Mouse (Mus musculus) limb, embryonic 12.5 days (tissue): ENCODE measurements around the gene Pgp. TPM values are rescaled to one million over a fixed set of nuclear protein-coding genes. Genes with fewer than 3 reads are reported as not detected.

Experiments used
- ATAC-seq: fragments of 200-750 bp; cut with Nextera tagmentation; 2 replicates; pipeline ENCODE4 v1.8.0; 2017; ENCODE audit warnings: low read depth, moderate TSS enrichment; ENCODE audit not compliant: insufficient number of reproducible peaks, insufficient read depth, low FRiP score, low TSS enrichment
- H3K27ac ChIP-seq: fragments of 300-500 bp; sonication (generic); 2 replicates; pipeline ENCODE4 v1.5.1; 2016; ENCODE audit warnings: mild to moderate bottlenecking, moderate library complexity
- H3K27me3 ChIP-seq: fragments of 300-500 bp; sonication (generic); 2 replicates; pipeline ENCODE4 v1.6.1; 2016; ENCODE audit warnings: mild to moderate bottlenecking, moderate library complexity
- H3K36me3 ChIP-seq: fragments of 300-500 bp; sonication (generic); 2 replicates; pipeline ENCODE4 v1.6.1; 2016; ENCODE audit warnings: mild to moderate bottlenecking, moderate library complexity
- H3K4me1 ChIP-seq: fragments of 300-500 bp; sonication (generic); replicated peaks from 2 replicates; pipeline ENCODE4 v1.6.1; 2016
- H3K4me2 ChIP-seq: fragments of 300-500 bp; sonication (generic); 2 replicates; pipeline ENCODE4 v1.6.1; 2016; ENCODE audit warnings: mild to moderate bottlenecking, moderate library complexity
- H3K4me3 ChIP-seq: fragments of 300-500 bp; sonication (generic); replicated peaks from 2 replicates; pipeline ENCODE4 v1.5.1; 2016; ENCODE audit warnings: mild to moderate bottlenecking
- H3K9ac ChIP-seq: fragments of 300-500 bp; sonication (generic); replicated peaks from 2 replicates; pipeline ENCODE4 v1.6.1; 2016; ENCODE audit warnings: mild to moderate bottlenecking, moderate library complexity
- H3K9me3 ChIP-seq: fragments of 300-500 bp; sonication (generic); 2 replicates; pipeline ENCODE4 v1.6.1; 2016; ENCODE audit warnings: mild to moderate bottlenecking, moderate library complexity
- WGBS: fragments of 180-500 bp; shearing (Covaris S2); methylation state at CpG from one replicate; pipeline ENCODE4 v1.1.7; 2016; 5-methylcytosine and 5-hydroxymethylcytosine counted together
- polyA plus RNA-seq: library from polyadenylated mRNA; unstranded; fragments of >200 nt; fragmentation: Nextera tagmentation; extraction: Ambion mirVana; gene quantifications from 2 replicates; pipeline ENCODE4 v1.2.1, GENCODE M21; 2016

Gene Pgp
- polyA plus RNA-seq, 1 experiment from 2014 or later = 56.6 TPM

DNA sequence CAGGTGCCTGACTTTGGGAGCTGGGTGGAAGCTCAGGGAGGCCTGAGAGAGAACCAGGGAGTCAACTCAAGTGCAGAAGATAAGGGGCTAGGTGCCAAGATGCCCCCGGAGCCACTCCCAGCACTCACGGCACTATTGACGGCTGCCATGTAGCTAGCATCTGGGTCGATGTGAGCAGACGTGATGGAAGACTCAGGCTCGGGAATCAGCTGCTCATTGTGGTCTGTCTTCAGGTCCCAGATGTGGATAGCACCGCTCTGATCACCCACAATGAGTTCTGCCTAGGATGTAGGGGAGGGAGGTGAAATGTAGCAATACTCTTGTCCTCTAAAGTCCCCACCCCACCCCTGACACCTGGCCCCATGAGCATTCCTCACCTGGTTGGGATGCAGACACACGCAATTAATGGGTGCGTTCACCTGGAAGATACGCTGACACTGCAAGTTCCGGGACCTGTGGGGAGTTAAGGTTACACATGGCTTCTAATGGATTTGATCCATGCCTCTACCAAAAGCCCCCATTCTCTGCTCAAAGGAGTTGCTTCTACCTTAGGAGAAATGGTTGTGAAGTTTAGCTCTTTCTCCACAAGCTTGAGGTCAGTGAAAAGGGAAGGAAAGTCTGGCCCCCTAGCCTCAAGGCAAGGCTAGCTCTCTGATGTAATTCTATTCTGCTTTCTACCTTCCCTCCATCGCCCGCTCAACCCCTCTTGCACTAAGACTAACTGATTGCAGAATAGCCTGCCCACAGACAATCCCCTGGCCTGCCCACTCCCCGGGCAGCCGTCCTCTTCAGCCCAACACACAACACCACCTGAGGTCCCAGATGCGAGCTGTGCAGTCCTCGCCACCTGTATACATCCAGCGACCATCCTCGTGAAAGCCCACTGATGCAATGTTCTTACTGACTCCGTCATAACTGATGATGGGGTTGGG is 7.1 kb downstream of the Pgp start:
- peaks cover 30% of the 10 kb centered on the region for H3K4me1 ChIP-seq
- peak overlapping the region; percentile 78 for H3K9ac ChIP-seq
- WGBS = 92% methylated on average over 20 of the region's 20 CpGs
- no peak overlapping the region for H3K27ac ChIP-seq
- peak overlapping the region; percentile 69 for H3K4me2 ChIP-seq
- peaks cover 55% of the 10 kb centered on the region for H3K36me3 ChIP-seq
- H3K4me3 ChIP-seq = no peak overlapping the region; the same call in 1 of the 2 replicates
- no peaks in the 10 kb centered on the region for H3K27me3 ChIP-seq
- ATAC-seq = no peak
- H3K9me3 ChIP-seq = no peaks in the 10 kb centered on the region

DNA sequence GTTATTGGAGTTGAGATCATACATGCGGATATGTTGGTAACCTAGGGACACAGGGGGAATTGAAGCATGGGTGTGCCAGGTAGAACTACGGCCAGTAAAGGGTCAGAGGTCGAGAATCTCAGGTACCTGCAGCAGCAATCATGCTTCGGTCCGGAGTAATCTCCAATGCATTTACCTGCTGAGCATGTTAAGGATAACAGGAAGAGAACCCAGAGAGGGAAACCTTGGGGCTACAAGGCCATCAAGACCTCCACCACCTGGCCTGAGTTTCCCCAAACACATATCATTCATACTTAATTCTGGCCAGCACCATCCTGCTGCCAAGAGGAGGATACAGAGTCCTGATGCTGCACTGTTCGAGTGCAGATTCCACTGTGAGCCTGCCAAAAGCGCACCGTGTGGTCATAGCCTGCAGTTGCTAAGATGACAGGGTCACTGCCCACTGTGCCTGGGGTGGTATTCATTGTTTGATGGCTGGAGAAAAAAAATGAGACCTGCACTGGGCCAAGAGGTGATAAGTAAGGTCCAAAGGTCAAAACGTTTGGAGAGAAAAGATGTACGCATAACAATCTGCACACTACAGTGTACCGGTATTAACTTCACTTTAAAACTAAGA is 7.9 kb downstream of the Pgp start:
- peak overlapping the region; percentile 69 for H3K4me2 ChIP-seq
- peaks cover 49% of the 10 kb centered on the region for H3K36me3 ChIP-seq
- no peaks in the 10 kb centered on the region for H3K27me3 ChIP-seq
- H3K27ac ChIP-seq = 0 out of 2 replicates have a peak overlapping the region, but pooled peaks have one; percentile 45
- peak; percentile 12; the same call in 1 of the 2 replicates for ATAC-seq
- peaks cover 23% of the 10 kb centered on the region for H3K4me1 ChIP-seq
- H3K4me3 ChIP-seq = peak overlapping the region; percentile 70
- H3K9me3 ChIP-seq = no peaks in the 10 kb centered on the region
- peak overlapping the region; percentile 78 for H3K9ac ChIP-seq
- WGBS = 60% methylated on average over 11 of the region's 11 CpGs

DNA sequence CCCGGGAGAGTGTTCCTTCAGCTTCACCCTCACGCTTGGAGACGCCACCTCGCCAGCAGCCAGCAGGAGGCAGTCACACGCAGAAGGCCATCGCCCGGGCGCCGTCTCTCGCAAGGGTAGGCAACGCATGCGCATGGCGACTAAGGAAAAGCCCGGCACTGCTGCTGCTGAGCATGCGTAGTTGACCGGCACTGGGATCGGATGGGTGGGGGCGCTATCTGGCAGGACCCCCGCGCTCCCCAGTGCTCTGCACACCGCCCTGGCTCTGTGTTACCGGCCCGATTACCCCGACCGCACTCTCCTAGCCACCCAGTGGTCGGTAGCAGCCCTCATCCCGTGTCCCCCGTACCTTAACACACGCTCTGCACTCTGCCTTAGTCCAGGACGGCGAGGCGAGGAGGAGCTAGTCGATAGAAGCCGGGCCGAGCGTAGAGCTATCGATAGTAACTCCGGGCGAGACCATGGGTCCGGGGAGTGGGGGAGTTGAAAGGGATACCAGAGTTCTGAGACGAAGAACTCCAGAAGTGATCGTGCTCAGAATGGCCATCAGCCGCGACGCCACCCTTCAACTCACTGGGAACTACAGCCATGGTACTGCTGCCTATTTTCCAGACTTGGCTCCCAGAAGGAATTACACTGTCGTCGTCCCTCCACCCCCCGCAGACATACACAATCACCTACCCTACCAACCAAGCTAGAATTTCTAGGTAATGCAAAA is 8.6 kb downstream of the Pgp start, which contains the start of gene Mlst8:
Mlst8 (minus strand) TSS at position 416 of the 718 bp plus-strand sequence.
- ATAC-seq = peak; percentile 89
- under 1% methylated on average over 48 of the region's 48 CpGs for WGBS
- H3K36me3 ChIP-seq = peaks cover 42% of the 10 kb centered on the region

DNA sequence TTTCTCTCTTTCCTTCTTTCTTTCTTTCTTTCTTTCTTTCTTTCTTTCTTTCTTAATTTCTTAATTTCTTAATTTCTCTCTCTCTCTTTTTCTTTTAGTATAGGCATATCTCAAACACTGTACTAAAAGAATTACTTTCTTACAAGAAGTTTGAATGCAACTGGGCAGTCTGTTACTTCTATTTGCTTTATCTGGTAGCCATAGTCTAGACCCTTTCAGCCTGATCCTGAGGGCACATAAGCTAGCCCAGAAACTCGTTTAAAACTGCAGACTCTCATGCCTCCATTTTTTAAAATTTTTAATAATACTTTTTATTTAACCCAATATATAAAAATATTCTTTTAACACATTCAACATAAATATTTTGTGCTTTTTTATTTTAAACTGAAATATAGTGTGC is 9.2 kb downstream of the Pgp start:
- Histone ChIP-seq H3K9me3 (no peaks in the 10 kb centered on the region), H3K27me3 (no peaks in the 10 kb centered on the region), H3K4me3 (peak overlapping the region; percentile 70), H3K9ac (no peak overlapping the region), H3K36me3 (peaks cover 36% of the 10 kb centered on the region), H3K4me1 (peaks cover 15% of the 10 kb centered on the region), H3K27ac (peak overlapping the region; percentile 67; the same call in 1 of the 2 replicates), H3K4me2 (peak overlapping the region; percentile 69)
- WGBS = 36% methylated on average over 1 of the region's 1 CpGs
- no peak for ATAC-seq

More for the DNA sequence above, 8.6 kb downstream of the Pgp start, which contains the start of gene Mlst8:
- Histone ChIP-seq H3K4me2 (peak within 1 kb of the TSS; percentile 69), H3K4me3 (peak within 1 kb of the TSS; percentile 70), H3K4me1 (peaks cover 20% of the 10 kb centered on the region), H3K9ac (peak within 1 kb of the TSS; percentile 78), H3K9me3 (no peaks in the 10 kb centered on the region), H3K27me3 (no peaks in the 10 kb centered on the region), H3K27ac (peak within 1 kb of the TSS; percentile 97)

DNA sequence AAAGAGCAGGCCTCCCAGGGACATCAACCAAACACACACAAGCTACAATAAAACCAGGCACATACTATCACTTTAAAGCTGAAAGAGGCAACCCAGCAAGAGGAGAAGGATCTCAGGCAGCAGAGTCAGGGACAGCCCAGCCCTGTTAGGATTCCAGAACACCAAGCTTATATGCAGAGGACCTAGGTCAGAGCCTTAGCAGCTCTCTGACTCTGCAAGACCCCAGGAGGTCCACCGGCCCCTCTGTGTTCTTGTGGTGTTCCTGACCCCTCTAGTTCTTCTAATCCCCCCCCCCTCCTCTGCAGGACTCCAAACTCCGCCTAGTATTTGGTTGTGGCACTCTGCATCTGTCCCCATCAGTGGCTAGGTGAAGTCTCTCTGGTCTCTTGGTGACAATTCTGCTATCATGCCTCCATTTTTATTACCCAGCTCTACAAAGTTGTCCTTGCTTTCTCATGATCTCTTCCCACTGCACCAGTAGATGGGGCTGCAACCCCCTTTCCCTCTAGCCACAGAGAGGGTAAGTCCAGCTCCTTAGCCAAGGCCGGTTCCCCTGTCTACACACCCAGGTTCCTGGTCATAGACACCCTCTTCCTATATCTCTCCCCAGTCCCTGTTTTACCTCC is 10.1 kb downstream of the Pgp start:
- Histone ChIP-seq H3K4me2 (0 out of 2 replicates have a peak overlapping the region, but pooled peaks have one; percentile 69), H3K4me1 (peaks cover 13% of the 10 kb centered on the region), H3K27ac (no peak overlapping the region; the same call in 1 of the 2 replicates), H3K9ac (0 out of 2 replicates have a peak overlapping the region, but pooled peaks have one; percentile 1), H3K27me3 (no peaks in the 10 kb centered on the region), H3K36me3 (peaks cover 27% of the 10 kb centered on the region), H3K9me3 (no peaks in the 10 kb centered on the region), H3K4me3 (no peak overlapping the region)
- WGBS = 55% methylated on average over 3 of the region's 3 CpGs
- ATAC-seq = no peak

DNA sequence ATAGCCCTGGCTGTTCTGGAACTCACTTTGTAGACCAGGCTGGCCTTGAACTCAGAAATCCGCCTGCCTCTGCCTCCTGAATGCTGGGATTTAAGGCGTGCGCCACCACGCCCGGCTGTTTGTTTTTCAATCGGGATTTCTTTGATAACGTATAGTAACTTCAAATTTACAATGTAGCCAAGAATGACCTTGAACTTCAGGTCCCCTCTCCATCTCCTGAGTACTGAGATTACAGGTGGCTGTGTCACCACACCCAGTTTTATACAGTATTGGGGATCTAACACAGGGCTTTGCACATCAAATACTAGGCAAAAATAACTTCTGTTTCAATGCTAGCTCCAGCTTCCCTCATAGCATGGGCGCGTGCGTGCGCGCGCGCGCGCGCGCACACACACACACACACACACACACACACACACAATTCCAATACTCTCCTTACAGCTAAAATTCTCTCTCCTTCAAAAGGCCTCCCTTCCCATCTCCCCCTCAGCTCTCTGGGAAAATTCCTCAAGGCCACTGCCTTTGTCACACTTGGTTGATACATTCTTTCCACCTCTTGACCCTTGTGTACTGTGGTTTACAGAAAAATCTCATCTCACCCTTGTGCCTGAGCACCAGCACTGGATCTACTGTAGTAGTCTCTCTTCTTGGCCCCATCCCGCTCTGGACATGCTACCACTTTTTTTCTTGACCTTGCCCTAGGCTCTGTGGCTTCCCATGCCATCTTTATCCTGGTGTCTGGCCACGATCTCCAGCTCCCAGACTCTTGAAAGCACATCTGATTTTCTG is 11.0 kb downstream of the Pgp start:
- no peaks in the 10 kb centered on the region for H3K27me3 ChIP-seq
- H3K4me3 ChIP-seq = no peak overlapping the region
- H3K9me3 ChIP-seq = no peaks in the 10 kb centered on the region
- H3K4me1 ChIP-seq = peaks cover 18% of the 10 kb centered on the region
- no peak overlapping the region for H3K9ac ChIP-seq
- peaks cover 18% of the 10 kb centered on the region for H3K36me3 ChIP-seq
- no peak for ATAC-seq
- no peak overlapping the region for H3K27ac ChIP-seq
- 94% methylated on average over 20 of the region's 20 CpGs for WGBS
- no peak overlapping the region for H3K4me2 ChIP-seq

DNA sequence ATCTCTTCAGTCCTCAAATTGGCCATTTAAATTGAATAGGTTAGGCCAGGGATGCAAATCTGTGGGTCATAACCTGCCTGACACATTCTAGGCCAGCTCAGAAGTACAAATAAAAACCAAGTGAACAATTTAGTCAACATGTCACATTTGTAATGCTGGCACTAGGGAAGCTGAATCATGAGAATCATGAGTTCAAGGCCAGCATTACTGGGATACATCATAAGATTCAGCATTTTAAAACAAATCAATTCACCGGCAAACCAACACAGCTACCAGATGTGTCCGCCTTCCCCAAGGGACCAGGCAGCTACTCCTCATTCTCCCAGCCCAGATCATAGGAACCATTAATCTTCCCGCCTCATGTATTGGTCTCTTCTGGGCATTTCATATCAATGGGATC is 13.3 kb downstream of the Pgp start:
- no peak for ATAC-seq
- Histone ChIP-seq H3K4me1 (peaks cover 15% of the 10 kb centered on the region), H3K9ac (no peak overlapping the region), H3K9me3 (no peaks in the 10 kb centered on the region), H3K27ac (no peak overlapping the region), H3K4me3 (no peak overlapping the region), H3K36me3 (no peaks in the 10 kb centered on the region), H3K4me2 (no peak overlapping the region), H3K27me3 (peaks cover 15% of the 10 kb centered on the region)
- 84% methylated on average over 3 of the region's 3 CpGs for WGBS

DNA sequence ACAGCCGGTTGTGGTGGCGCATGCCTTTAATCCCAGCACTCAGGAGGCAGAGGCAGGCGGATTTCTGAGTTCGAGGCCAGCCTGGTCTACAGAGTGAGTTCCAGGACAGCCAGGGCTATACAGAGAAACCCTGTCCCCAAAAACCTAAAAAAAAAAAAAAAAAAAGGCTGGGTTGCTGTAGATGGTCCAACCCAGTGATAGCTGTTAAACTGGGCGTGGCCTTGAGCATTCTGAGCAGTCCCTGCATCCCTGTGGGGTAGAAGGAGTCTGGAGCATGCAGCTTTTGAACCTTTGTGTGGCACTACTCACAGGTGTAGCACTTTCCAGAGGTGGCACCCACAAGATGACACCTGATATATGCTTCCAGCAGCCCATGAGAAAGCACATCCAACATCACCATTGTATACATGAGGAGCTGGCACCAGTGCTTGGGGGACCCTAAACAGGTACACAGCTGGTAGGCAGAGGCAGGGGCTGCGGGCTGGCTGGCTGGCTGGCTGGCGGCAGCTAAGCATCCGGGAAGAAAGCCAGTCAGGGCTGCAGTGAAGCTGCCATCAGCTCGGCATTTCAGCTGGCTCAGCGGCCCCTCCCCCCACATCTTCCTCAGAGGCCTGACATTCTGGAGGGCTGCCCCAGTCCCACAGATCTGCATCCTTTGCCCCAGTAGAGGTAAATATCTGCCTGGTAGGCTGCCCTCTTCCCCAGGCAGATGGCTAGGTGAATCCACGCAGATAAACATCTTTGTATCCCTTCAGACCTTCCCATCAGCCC is 15.1 kb downstream of the Pgp start:
- Histone ChIP-seq H3K27ac (no peak overlapping the region), H3K9ac (no peak overlapping the region; the same call in 1 of the 2 replicates), H3K4me1 (peaks cover 21% of the 10 kb centered on the region), H3K27me3 (peaks cover 30% of the 10 kb centered on the region), H3K4me3 (0 out of 2 replicates have a peak overlapping the region, but pooled peaks have one; percentile 3), H3K9me3 (no peaks in the 10 kb centered on the region), H3K36me3 (no peaks in the 10 kb centered on the region), H3K4me2 (0 out of 2 replicates have a peak overlapping the region, but pooled peaks have one; percentile 17)
- no peak for ATAC-seq
- 42% methylated on average over 11 of the region's 11 CpGs for WGBS

DNA sequence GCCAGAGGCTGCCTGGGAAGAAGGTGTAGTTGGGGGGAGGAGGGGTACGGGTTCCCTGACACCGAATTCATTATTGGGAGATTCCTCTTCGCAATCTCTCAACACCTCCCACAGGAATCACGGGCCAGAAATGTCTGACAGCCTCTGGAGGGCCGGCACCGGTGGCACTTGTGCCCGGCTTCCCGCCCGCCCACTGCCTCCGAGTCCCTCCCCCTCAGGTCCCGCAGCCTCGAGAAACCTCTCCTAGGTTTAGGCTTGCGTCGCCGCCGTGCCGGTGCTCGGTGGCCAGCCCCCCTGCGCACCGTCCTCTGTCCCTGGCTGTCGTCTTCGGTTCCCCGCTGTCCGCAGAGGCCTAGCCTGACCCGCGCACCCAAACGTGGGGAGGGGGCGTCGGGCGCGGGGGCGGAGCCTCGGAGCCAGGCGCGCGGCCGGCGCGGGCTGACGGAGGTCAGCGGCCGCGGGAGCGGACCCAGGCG is 18.0 kb downstream of the Pgp start, which contains the start of gene Caskin1:
Caskin1 (plus strand) TSS at position 416 of the 476 bp plus-strand sequence.
- Histone ChIP-seq H3K9me3 (no peaks in the 10 kb centered on the region), H3K36me3 (no peaks in the 10 kb centered on the region), H3K27me3 (peaks cover 37% of the 10 kb centered on the region), H3K27ac (peak within 1 kb of the TSS; percentile 35; the same call in 1 of the 2 replicates), H3K4me2 (peak within 1 kb of the TSS; percentile 95), H3K4me3 (peak within 1 kb of the TSS; percentile 80), H3K9ac (peak within 1 kb of the TSS; percentile 83), H3K4me1 (peaks cover 21% of the 10 kb centered on the region)
- WGBS = 1% methylated on average over 38 of the region's 45 CpGs
- peak; percentile 53 for ATAC-seq
